Mouse (Mus musculus) liver, postnatal 0 days (tissue): ENCODE results near the gene Kif22. TPM values are rescaled to one million over a fixed set of nuclear protein-coding genes. Genes with fewer than 3 reads are reported as not detected.
A peak's percentile ranks its signal among the peaks of the same experiment; 100 is the strongest.

Experiments
- ATAC-seq: fragments of 200-750 bp; cut with Nextera tagmentation; 2 replicates; pipeline ENCODE4 v1.8.0; 2017; ENCODE audit warnings: mild to moderate bottlenecking, moderate library complexity
- DNase-seq: peaks from one replicate; pipeline ENCODE4 v3.0.0-alpha.2; 2016
- H3K27ac ChIP-seq: fragments of 300-500 bp; sonication (generic); 2 replicates; pipeline ENCODE4 v1.5.1; 2014; ENCODE audit warnings: antibody characterized with exemption, moderate library complexity, mild to moderate bottlenecking, low read depth
- H3K27me3 ChIP-seq: fragments of 300-500 bp; sonication (generic); 2 replicates; pipeline ENCODE4 v1.6.1; 2014; ENCODE audit warnings: low read length, control low read depth, mixed read lengths; ENCODE audit not compliant: insufficient read depth
- H3K36me3 ChIP-seq: fragments of 300-500 bp; sonication (generic); replicated peaks from 2 replicates; pipeline ENCODE4 v1.6.1; 2014; ENCODE audit warnings: mild to moderate bottlenecking, control low read depth, low read length, moderate library complexity, mixed read lengths; ENCODE audit not compliant: insufficient read depth
- H3K4me1 ChIP-seq: fragments of 300-500 bp; sonication (generic); 2 replicates; pipeline ENCODE4 v1.6.1; 2014; ENCODE audit warnings: antibody characterized with exemption, mild to moderate bottlenecking, control low read depth; ENCODE audit not compliant: insufficient read depth
- H3K4me2 ChIP-seq: fragments of 300-500 bp; sonication (generic); 2 replicates; pipeline ENCODE4 v1.6.1; 2014; ENCODE audit warnings: low read depth, mild to moderate bottlenecking, low read length, moderate library complexity, mixed read lengths
- H3K4me3 ChIP-seq: fragments of 300-500 bp; sonication (generic); 2 replicates; pipeline ENCODE4 v1.5.1; 2014; ENCODE audit warnings: low read depth, low read length
- H3K9ac ChIP-seq: fragments of 300-500 bp; sonication (generic); replicated peaks from 2 replicates; pipeline ENCODE4 v1.6.1; 2014; ENCODE audit warnings: mild to moderate bottlenecking, moderate library complexity
- H3K9me3 ChIP-seq: fragments of 300-500 bp; sonication (generic); 2 replicates; pipeline ENCODE4 v1.6.1; 2016; ENCODE audit warnings: mild to moderate bottlenecking, control low read depth, low read length, mixed read lengths
- CTCF ChIP-seq: sonication (generic); IDR thresholded peaks from 2 replicates; pipeline ENCODE4 v1.5.1; 2016; ENCODE audit warnings: antibody characterized with exemption, low read depth
- EP300 ChIP-seq: IDR thresholded peaks from 2 replicates; pipeline ENCODE4 v1.6.1; 2016; ENCODE audit warnings: antibody characterized with exemption, low read depth, mild to moderate bottlenecking
- WGBS: fragments of 180-500 bp; shearing (Covaris S2); extraction: QIAGEN DNeasy Blood & Tissue Kit; methylation state at CpG from one replicate; pipeline ENCODE4 v1.1.7; 2014; ENCODE audit not compliant: insufficient replicate concordance; 5-methylcytosine and 5-hydroxymethylcytosine counted together
- polyA plus RNA-seq: library from polyadenylated mRNA; unstranded; fragments of >200 nt; fragmentation: Nextera tagmentation; extraction: Ambion mirVana; gene quantifications from 2 replicates; pipeline ENCODE4 v1.2.1, GENCODE M21; 2015

Kif22 gene
- polyA plus RNA-seq, 1 experiment from 2014 or later: 47.4 TPM

- TF ChIP-seq CTCF (no peak), EP300 (no peak)
- no peak for DNase-seq
- peak overlapping the region; percentile 17 for H3K4me3 ChIP-seq
- peak overlapping the region; percentile 68 for H3K4me2 ChIP-seq
- peak overlapping the region; percentile 28; the same call in 1 of the 2 replicates for H3K9ac ChIP-seq
- peaks cover 24% of the 10 kb centered on the region for H3K36me3 ChIP-seq
- WGBS: 55% methylated on average over 5 of the region's 5 CpGs
- no peaks in the 10 kb centered on the region for H3K9me3 ChIP-seq
- ATAC-seq: no peak
- H3K27ac ChIP-seq: no peak overlapping the region
- no peaks in the 10 kb centered on the region for H3K27me3 ChIP-seq
- peaks cover 61% of the 10 kb centered on the region for H3K4me1 ChIP-seq
Observed at GRCm38 (mm10) chr7:127020491-127020890, 21.8 kb downstream of the Kif22 start.

GRCm38 (mm10) chr7:127020031-127020430, 22.2 kb downstream of the Kif22 start:
- Histone ChIP-seq H3K27me3 (no peaks in the 10 kb centered on the region), H3K4me1 (peaks cover 61% of the 10 kb centered on the region), H3K27ac (no peak overlapping the region), H3K9ac (no peak overlapping the region), H3K4me2 (no peak overlapping the region), H3K9me3 (no peaks in the 10 kb centered on the region), H3K4me3 (no peak overlapping the region), H3K36me3 (peaks cover 27% of the 10 kb centered on the region)
- no peak for DNase-seq
- 74% methylated on average over 3 of the region's 3 CpGs for WGBS
- TF ChIP-seq EP300: no peak
- ATAC-seq: no peak

DNA sequence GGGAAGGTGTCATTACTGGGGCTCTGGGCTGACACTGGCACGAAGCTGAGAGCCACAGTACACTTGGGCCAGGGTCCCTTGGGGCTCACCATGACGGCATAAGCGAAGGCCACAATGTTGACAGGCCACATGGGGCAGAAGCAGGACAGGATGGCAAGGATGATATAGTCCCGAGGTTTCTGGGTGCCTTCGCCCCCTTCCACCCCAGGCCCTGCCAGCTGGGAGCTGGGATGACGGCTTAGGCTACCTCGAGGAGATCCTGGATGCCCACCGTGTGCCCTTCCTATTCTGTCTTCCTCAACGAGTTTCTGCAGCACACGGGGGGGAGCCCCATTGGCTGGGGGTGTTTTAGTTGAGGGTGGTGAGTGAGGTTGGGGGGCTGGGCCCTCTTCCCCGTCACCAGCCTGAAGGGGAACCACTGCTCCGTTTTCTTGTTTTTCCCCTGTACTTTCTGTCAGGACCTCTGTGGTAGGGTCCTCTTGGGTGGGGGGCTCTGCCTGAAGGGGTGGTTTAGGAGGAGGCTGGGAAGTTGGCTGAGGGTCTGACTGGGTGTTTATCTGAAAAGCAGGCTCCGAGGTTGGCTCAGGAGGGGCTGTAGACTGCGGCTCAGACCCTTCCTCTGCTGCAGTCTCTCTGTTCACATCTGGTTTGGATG, 22.8 kb downstream of the Kif22 start:
- no peak overlapping the region; the same call in 1 of the 2 replicates for H3K9ac ChIP-seq
- H3K4me2 ChIP-seq: no peak overlapping the region
- H3K4me1 ChIP-seq: peaks cover 61% of the 10 kb centered on the region

GRCm38 (mm10) chr7:127018416-127019305, 23.6 kb downstream of the Kif22 start:
- Histone ChIP-seq H3K9me3 (no peaks in the 10 kb centered on the region), H3K27me3 (no peaks in the 10 kb centered on the region), H3K36me3 (peaks cover 19% of the 10 kb centered on the region), H3K4me2 (no peak overlapping the region), H3K9ac (no peak overlapping the region), H3K4me1 (peaks cover 57% of the 10 kb centered on the region), H3K27ac (no peak overlapping the region; the same call in 1 of the 2 replicates), H3K4me3 (no peak overlapping the region)
- DNase-seq (no peak), ATAC-seq (no peak)
- TF ChIP-seq EP300 (no peak), CTCF (no peak)
- WGBS: 82% methylated on average over 14 of the region's 15 CpGs

More for the DNA sequence above, 22.8 kb downstream of the Kif22 start:
- TF ChIP-seq EP300: no peak
- TF ChIP-seq CTCF: no peak
- Histone ChIP-seq H3K9me3 (no peaks in the 10 kb centered on the region), H3K27me3 (no peaks in the 10 kb centered on the region), H3K36me3 (peaks cover 27% of the 10 kb centered on the region), H3K27ac (no peak overlapping the region), H3K4me3 (no peak overlapping the region)
- DNase-seq (no peak), ATAC-seq (no peak)
- WGBS: 66% methylated on average over 14 of the region's 14 CpGs

- Histone ChIP-seq H3K36me3 (peaks cover 14% of the 10 kb centered on the region), H3K9me3 (no peaks in the 10 kb centered on the region), H3K27ac (no peak overlapping the region), H3K4me2 (no peak overlapping the region), H3K27me3 (no peaks in the 10 kb centered on the region), H3K4me3 (no peak overlapping the region), H3K4me1 (peaks cover 55% of the 10 kb centered on the region), H3K9ac (no peak overlapping the region)
- WGBS: 48% methylated on average over 6 of the region's 6 CpGs
- no peak for TF ChIP-seq EP300
- TF ChIP-seq CTCF: no peak
- DNase-seq (no peak), ATAC-seq (no peak)
Observed at GRCm38 (mm10) chr7:127017950-127018345, 24.3 kb downstream of the Kif22 start.

GRCm38 (mm10) chr7:127016971-127017949, 25.0 kb downstream of the Kif22 start, which contains the start of gene Pagr1a:
TSS of gene Pagr1a (minus strand) at chr7:127017352.
- DNase-seq (peak; percentile 97), ATAC-seq (peak; percentile 90)
- no peaks in the 10 kb centered on the region for H3K27me3 ChIP-seq
- no peaks in the 10 kb centered on the region for H3K9me3 ChIP-seq
- peak within 1 kb of the TSS; percentile 72 for H3K9ac ChIP-seq
- H3K27ac ChIP-seq: peak within 1 kb of the TSS; percentile 87
- H3K4me2 ChIP-seq: peak within 1 kb of the TSS; percentile 83
- 4% methylated on average over 39 of the region's 39 CpGs for WGBS
- peaks cover 49% of the 10 kb centered on the region for H3K4me1 ChIP-seq
- peak within 1 kb of the TSS; percentile 73 for H3K4me3 ChIP-seq
- TF ChIP-seq EP300 (peak; percentile 25; the same call in 1 of the 2 replicates), CTCF (peak; percentile 95)
- H3K36me3 ChIP-seq: peaks cover 9% of the 10 kb centered on the region
